Mouse (Mus musculus) embryonic facial prominence, embryonic 10.5 days (tissue): ENCODE measurements around the gene Cldn3. TPM values are rescaled to one million over a fixed set of nuclear protein-coding genes. Genes with fewer than 3 reads are reported as not detected.

Experiments
- DNase-seq: peaks from one replicate; pipeline ENCODE4 v3.0.0-alpha.2; 2017; ENCODE audit warnings: low spot score
- H3K27ac ChIP-seq: fragments of 300-500 bp; sonication (generic); replicated peaks from 2 replicates; pipeline ENCODE4 v1.5.1; 2016; ENCODE audit warnings: mild to moderate bottlenecking
- H3K27me3 ChIP-seq: fragments of 300-500 bp; sonication (generic); replicated peaks from 2 replicates; pipeline ENCODE4 v1.6.1; 2016; ENCODE audit warnings: low read depth, mild to moderate bottlenecking; ENCODE audit not compliant: poor library complexity, severe bottlenecking
- H3K36me3 ChIP-seq: fragments of 300-500 bp; sonication (generic); replicated peaks from 2 replicates; pipeline ENCODE4 v1.6.1; 2016; ENCODE audit warnings: mild to moderate bottlenecking, moderate library complexity
- H3K4me1 ChIP-seq: fragments of 300-500 bp; sonication (generic); 2 replicates; pipeline ENCODE4 v1.6.1; 2016
- H3K4me3 ChIP-seq: fragments of 300-500 bp; sonication (generic); 2 replicates; pipeline ENCODE4 v1.5.1; 2016; ENCODE audit warnings: mild to moderate bottlenecking, moderate library complexity
- H3K9me3 ChIP-seq: fragments of 300-500 bp; sonication (generic); 2 replicates; pipeline ENCODE4 v1.6.1; 2016; ENCODE audit warnings: mild to moderate bottlenecking
- WGBS: fragments of 180-500 bp; shearing (Covaris S2); methylation state at CpG from one replicate; pipeline ENCODE4 v1.1.7; 2016; 5-methylcytosine and 5-hydroxymethylcytosine counted together
- polyA plus RNA-seq: library from polyadenylated mRNA; unstranded; fragments of >200 nt; fragmentation: Nextera tagmentation; extraction: Ambion mirVana; gene quantifications from 2 replicates; pipeline ENCODE4 v1.2.1, GENCODE M21; 2016

Cldn3 gene
- polyA plus RNA-seq, 1 experiment from 2014 or later = 18.8 TPM

DNA sequence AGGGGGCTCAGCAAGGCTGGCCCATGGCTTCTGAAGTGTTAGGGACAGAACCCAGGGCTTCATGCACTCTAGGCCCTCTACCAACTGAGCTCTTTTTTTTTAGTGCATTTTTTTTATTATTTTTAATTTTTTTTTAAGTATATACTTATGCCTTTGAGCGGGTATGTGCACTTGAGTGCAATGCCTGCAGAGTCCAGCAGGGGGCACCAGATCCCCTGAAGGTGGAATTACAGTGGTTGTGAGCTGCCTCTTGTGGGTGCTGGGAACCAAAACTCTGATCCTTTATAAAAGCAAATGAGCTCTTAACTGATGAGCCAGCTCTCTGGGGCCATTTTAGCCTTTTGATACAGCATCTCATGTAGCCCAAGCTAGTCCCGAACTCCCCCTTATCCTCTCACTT, 48.6 kb downstream of the Cldn3 start:
- Histone ChIP-seq H3K4me3 (no peak overlapping the region), H3K9me3 (peaks cover 9% of the 10 kb centered on the region; the same call in 1 of the 2 replicates), H3K27me3 (no peaks in the 10 kb centered on the region), H3K36me3 (peaks cover 45% of the 10 kb centered on the region), H3K4me1 (peaks cover under 1% of the 10 kb centered on the region; the same call in 1 of the 2 replicates), H3K27ac (no peak overlapping the region)
- WGBS = 97% methylated on average over 2 of the region's 2 CpGs
- DNase-seq = no peak

DNA sequence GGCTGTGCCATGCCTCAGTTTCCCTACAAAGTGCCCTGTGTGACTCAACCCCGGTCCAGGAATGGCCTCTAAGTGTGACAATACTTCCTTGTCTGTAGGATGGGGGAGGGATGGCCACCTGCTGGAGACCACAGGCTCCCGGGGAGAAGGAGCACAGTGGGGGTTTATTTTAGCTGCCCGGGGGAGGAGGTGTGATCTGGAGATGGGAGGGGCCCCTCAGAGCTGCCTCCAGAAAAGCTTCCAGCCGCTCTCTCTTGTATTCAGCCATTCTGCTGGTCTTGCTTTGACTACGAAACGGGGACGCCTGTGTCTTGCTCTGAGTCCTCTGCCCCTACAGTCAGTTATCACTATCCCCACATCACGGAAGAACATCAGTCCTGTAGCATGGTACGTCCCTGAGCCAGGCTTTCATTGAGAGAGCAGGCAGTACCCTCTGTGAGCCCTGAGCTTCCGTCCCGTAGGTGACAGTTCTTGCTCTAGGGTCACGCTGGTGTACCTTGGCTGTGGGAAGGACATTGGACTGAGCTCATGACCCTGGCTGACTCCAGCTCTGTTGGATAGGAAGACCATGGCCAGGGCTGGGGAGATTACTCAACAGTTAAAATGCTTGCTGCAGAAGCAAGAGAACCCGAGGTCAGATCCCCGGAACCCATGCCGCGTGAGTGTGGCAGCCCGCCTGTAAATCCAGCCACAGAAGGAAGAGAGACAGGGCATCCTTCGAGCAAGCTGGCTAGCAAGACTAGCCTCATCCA, 49.8 kb downstream of the Cldn3 start:
- WGBS = 65% methylated on average over 18 of the region's 18 CpGs
- peaks cover 51% of the 10 kb centered on the region for H3K36me3 ChIP-seq
- H3K4me3 ChIP-seq = no peak overlapping the region
- DNase-seq = no peak
- no peak overlapping the region for H3K27ac ChIP-seq
- H3K9me3 ChIP-seq = peaks cover 9% of the 10 kb centered on the region; the same call in 1 of the 2 replicates
- no peaks in the 10 kb centered on the region for H3K27me3 ChIP-seq
- H3K4me1 ChIP-seq = peaks cover 13% of the 10 kb centered on the region

Other genes starting within 250 kb of the Cldn3 start
- 2.4 and 3.9 TPM in 2 replicates for gene Eln, start 238.9 kb upstream of the Cldn3 start, polyA plus RNA-seq
- gene Tmem270, start 79.5 kb upstream of the Cldn3 start, polyA plus RNA-seq = not detected in 2 replicates
- gene Cldn13, start 70.7 kb upstream of the Cldn3 start, polyA plus RNA-seq = 2.1 and 2.8 TPM in 2 replicates
- gene Mettl27, start 53.8 kb upstream of the Cldn3 start, polyA plus RNA-seq = 14.8 and 17.0 TPM in 2 replicates
- 16.7 and 17.5 TPM in 2 replicates for gene Cldn4, start 39.3 kb upstream of the Cldn3 start, polyA plus RNA-seq
- 39.6 and 41.7 TPM in 2 replicates for gene Abhd11, start 22.9 kb downstream of the Cldn3 start, polyA plus RNA-seq
- gene Stx1a, start 37.3 kb downstream of the Cldn3 start, polyA plus RNA-seq = 13.5 and 13.8 TPM in 2 replicates
- 27.0 and 27.4 TPM in 2 replicates for gene Dnajc30, start 78.0 kb downstream of the Cldn3 start, polyA plus RNA-seq
- gene Bud23, start 78.7 kb downstream of the Cldn3 start, polyA plus RNA-seq = 190 and 194 TPM in 2 replicates
- gene Vps37d, start 92.1 kb downstream of the Cldn3 start, polyA plus RNA-seq = 9.2 and 9.5 TPM in 2 replicates
- 3.5 and 3.8 TPM in 2 replicates for gene Mlxipl, start 103.7 kb downstream of the Cldn3 start, polyA plus RNA-seq
- gene Tbl2, start 163.4 kb downstream of the Cldn3 start, polyA plus RNA-seq = 21.3 and 22.2 TPM in 2 replicates
- gene Bcl7b, start 182.1 kb downstream of the Cldn3 start, polyA plus RNA-seq = 44.6 and 48.5 TPM in 2 replicates
- gene Baz1b, start 201.1 kb downstream of the Cldn3 start, polyA plus RNA-seq = 60.1 and 61.5 TPM in 2 replicates